Mouse (Mus musculus): Measurements from ENCODE around the gene Mmd2. TPM values are rescaled to one million over a fixed set of nuclear protein-coding genes. Genes with fewer than 3 reads are reported as not detected.
A peak's percentile ranks its signal among the peaks of the same experiment; 100 is the strongest.

Mmd2 gene
- polyA plus RNA-seq (2015; fragmentation: Nextera tagmentation; extraction: Ambion mirVana), result 2.1 and 2.2 TPM in 2 replicates

GRCm38 (mm10) chr5:142608259-142608988 lies at the start of gene Mmd2:
Gene Mmd2 (minus strand): TSS chr5:142608800.
- Histone ChIP-seq H3K9ac (peak within 1 kb of the TSS; percentile 66), H3K27me3 (peaks cover 36% of the 10 kb centered on the region), H3K4me2 (replicated peaks) (peak within 1 kb of the TSS; percentile 78), H3K4me1 (peaks cover 9% of the 10 kb centered on the region), H3K36me3 (no peaks in the 10 kb centered on the region), H3K27ac (no peak within 1 kb of the TSS), H3K4me3 (peak within 1 kb of the TSS; percentile 45), H3K9me3 (no peaks in the 10 kb centered on the region)
- WGBS, result 2% methylated on average over 35 of the region's 42 CpGs
- peak; percentile 77 for ATAC-seq (ENCODE audit: low FRiP score, low read depth)

- Histone ChIP-seq H3K4me1 (peaks cover 13% of the 10 kb centered on the region), H3K27ac (no peak overlapping the region), H3K36me3 (peaks cover 26% of the 10 kb centered on the region), H3K27me3 (no peaks in the 10 kb centered on the region), H3K9me3 (no peaks in the 10 kb centered on the region), H3K4me2 (replicated peaks) (no peak overlapping the region), H3K9ac (no peak overlapping the region), H3K4me3 (no peak overlapping the region)
- WGBS, result 64% methylated on average over 4 of the region's 4 CpGs
- no peak for ATAC-seq (ENCODE audit: low FRiP score, low read depth)
Measured at GRCm38 (mm10) chr5:142652266-142652665, 43.7 kb upstream of the Mmd2 start.

GRCm38 (mm10) chr5:142650794-142651497 lies 42.3 kb upstream of the Mmd2 start:
- Histone ChIP-seq H3K27me3 (no peaks in the 10 kb centered on the region), H3K36me3 (peaks cover 19% of the 10 kb centered on the region), H3K27ac (no peak overlapping the region), H3K9ac (no peak overlapping the region), H3K4me2 (replicated peaks) (no peak overlapping the region), H3K9me3 (no peaks in the 10 kb centered on the region), H3K4me3 (no peak overlapping the region), H3K4me1 (peaks cover 13% of the 10 kb centered on the region)
- 68% methylated on average over 6 of the region's 6 CpGs for WGBS
- ATAC-seq (ENCODE audit: low FRiP score, low read depth), result no peak

- ATAC-seq (ENCODE audit: low FRiP score, low read depth), result no peak
- Histone ChIP-seq H3K27me3 (no peaks in the 10 kb centered on the region), H3K36me3 (peaks cover 15% of the 10 kb centered on the region), H3K4me1 (peaks cover 13% of the 10 kb centered on the region), H3K4me3 (no peak overlapping the region), H3K4me2 (replicated peaks) (no peak overlapping the region), H3K27ac (0 out of 2 replicates have a peak overlapping the region, but pooled peaks have one; percentile 10), H3K9me3 (no peaks in the 10 kb centered on the region), H3K9ac (0 out of 2 replicates have a peak overlapping the region, but pooled peaks have one; percentile 8)
- 46% methylated on average over 3 of the region's 3 CpGs for WGBS
Measured at GRCm38 (mm10) chr5:142650390-142650789, 41.8 kb upstream of the Mmd2 start.

GRCm38 (mm10) chr5:142649460-142650050 lies 41.0 kb upstream of the Mmd2 start:
- Histone ChIP-seq H3K4me1 (peaks cover 13% of the 10 kb centered on the region), H3K4me3 (no peak overlapping the region), H3K9ac (no peak overlapping the region), H3K27me3 (no peaks in the 10 kb centered on the region), H3K27ac (0 out of 2 replicates have a peak overlapping the region, but pooled peaks have one; percentile 10), H3K9me3 (no peaks in the 10 kb centered on the region), H3K36me3 (peaks cover 15% of the 10 kb centered on the region), H3K4me2 (replicated peaks) (no peak overlapping the region)
- WGBS, result 87% methylated on average over 4 of the region's 4 CpGs
- no peak for ATAC-seq (ENCODE audit: low FRiP score, low read depth)

GRCm38 (mm10) chr5:142648162-142648561 lies 39.6 kb upstream of the Mmd2 start:
- ATAC-seq (ENCODE audit: low FRiP score, low read depth), result no peak
- H3K27ac ChIP-seq, result no peak overlapping the region
- peaks cover 13% of the 10 kb centered on the region for H3K4me1 ChIP-seq
- H3K36me3 ChIP-seq, result peaks cover 21% of the 10 kb centered on the region
- 80% methylated on average over 7 of the region's 7 CpGs for WGBS
- no peak overlapping the region for H3K4me2 ChIP-seq (replicated peaks)
- no peaks in the 10 kb centered on the region for H3K9me3 ChIP-seq
- no peak overlapping the region for H3K4me3 ChIP-seq
- H3K9ac ChIP-seq, result no peak overlapping the region
- no peaks in the 10 kb centered on the region for H3K27me3 ChIP-seq

GRCm38 (mm10) chr5:142641331-142642051 lies 32.9 kb upstream of the Mmd2 start:
- ATAC-seq (ENCODE audit: low FRiP score, low read depth), result no peak
- 87% methylated on average over 6 of the region's 6 CpGs for WGBS

GRCm38 (mm10) chr5:142640088-142640487 lies 31.5 kb upstream of the Mmd2 start:
- Histone ChIP-seq H3K27ac (no peak overlapping the region), H3K9me3 (no peaks in the 10 kb centered on the region), H3K36me3 (peaks cover 79% of the 10 kb centered on the region), H3K9ac (no peak overlapping the region), H3K27me3 (no peaks in the 10 kb centered on the region), H3K4me1 (no peaks in the 10 kb centered on the region), H3K4me2 (replicated peaks) (no peak overlapping the region), H3K4me3 (no peak overlapping the region)
- WGBS, result 84% methylated on average over 5 of the region's 5 CpGs
- ATAC-seq (ENCODE audit: low FRiP score, low read depth), result no peak

More at GRCm38 (mm10) chr5:142641331-142642051, 32.9 kb upstream of the Mmd2 start:
- H3K27ac ChIP-seq, result no peak overlapping the region
- no peak overlapping the region for H3K4me3 ChIP-seq
- H3K4me1 ChIP-seq, result no peaks in the 10 kb centered on the region
- H3K9me3 ChIP-seq, result no peaks in the 10 kb centered on the region
- no peak overlapping the region for H3K4me2 ChIP-seq (replicated peaks)
- no peaks in the 10 kb centered on the region for H3K27me3 ChIP-seq
- peaks cover 74% of the 10 kb centered on the region for H3K36me3 ChIP-seq
- no peak overlapping the region for H3K9ac ChIP-seq

GRCm38 (mm10) chr5:142637823-142638222 lies 29.2 kb upstream of the Mmd2 start:
- no peak overlapping the region for H3K4me3 ChIP-seq
- peaks cover 82% of the 10 kb centered on the region for H3K36me3 ChIP-seq
- 93% methylated on average over 5 of the region's 5 CpGs for WGBS
- H3K4me1 ChIP-seq, result no peaks in the 10 kb centered on the region
- H3K9ac ChIP-seq, result no peak overlapping the region
- H3K27me3 ChIP-seq, result no peaks in the 10 kb centered on the region
- no peak overlapping the region for H3K27ac ChIP-seq
- no peaks in the 10 kb centered on the region for H3K9me3 ChIP-seq
- H3K4me2 ChIP-seq (replicated peaks), result no peak overlapping the region
- no peak for ATAC-seq (ENCODE audit: low FRiP score, low read depth)

- Histone ChIP-seq H3K4me1 (peaks cover 18% of the 10 kb centered on the region), H3K4me3 (peak overlapping the region; percentile 99), H3K36me3 (peaks cover 24% of the 10 kb centered on the region), H3K4me2 (replicated peaks) (peak overlapping the region; percentile 90), H3K9me3 (no peaks in the 10 kb centered on the region), H3K27me3 (no peaks in the 10 kb centered on the region), H3K27ac (no peak overlapping the region), H3K9ac (peak overlapping the region; percentile 96)
- 11% methylated on average over 6 of the region's 6 CpGs for WGBS
- ATAC-seq (ENCODE audit: low FRiP score, low read depth), result no peak
Measured at GRCm38 (mm10) chr5:142630224-142630623, 21.6 kb upstream of the Mmd2 start.

- ATAC-seq (ENCODE audit: low FRiP score, low read depth), result peak; percentile 62; the same call in 1 of the 2 replicates
- 1% methylated on average over 37 of the region's 41 CpGs for WGBS
- Histone ChIP-seq H3K4me3 (peak overlapping the region; percentile 99), H3K4me2 (replicated peaks) (peak overlapping the region; percentile 90), H3K9me3 (no peaks in the 10 kb centered on the region), H3K27me3 (no peaks in the 10 kb centered on the region), H3K36me3 (peaks cover 24% of the 10 kb centered on the region), H3K9ac (peak overlapping the region; percentile 96), H3K27ac (peak overlapping the region; percentile 72), H3K4me1 (peaks cover 18% of the 10 kb centered on the region)
Measured at GRCm38 (mm10) chr5:142629663-142630025, 21.0 kb upstream of the Mmd2 start.
